ENCODE assay signal across 21 mouse cellular contexts in the genomic region with DNA sequence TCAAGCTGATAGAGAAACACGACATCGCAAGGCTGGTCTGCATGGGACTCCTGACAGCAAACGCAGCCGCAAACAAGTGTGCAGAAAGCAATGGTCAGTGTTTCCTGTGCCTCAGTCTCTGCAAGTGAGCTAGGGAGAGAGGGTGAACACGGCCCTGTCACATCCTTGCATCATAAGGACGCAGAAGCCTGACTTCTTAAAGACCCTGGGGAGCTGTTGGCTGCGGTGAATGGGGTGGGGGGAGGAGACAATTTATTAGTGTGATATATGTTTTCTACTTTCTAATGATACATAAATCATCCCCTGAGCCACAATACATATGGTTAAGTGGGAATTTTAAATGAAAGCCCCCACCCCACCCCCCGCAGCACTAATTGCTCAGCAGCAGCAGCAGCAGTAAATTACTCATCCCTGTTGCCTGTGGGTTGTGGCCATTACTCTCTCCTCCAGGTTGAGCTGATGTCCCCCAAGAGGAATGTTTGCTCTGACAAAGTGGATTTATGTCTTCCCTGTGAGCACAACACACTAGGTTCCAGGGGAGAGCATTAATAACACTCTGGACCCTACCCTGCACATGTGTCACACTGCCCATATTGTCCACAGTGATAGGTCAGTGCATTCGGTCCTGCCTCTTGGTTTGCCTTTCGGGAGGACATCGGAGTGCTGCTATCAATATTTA. TPM values are rescaled to one million over a fixed set of nuclear protein-coding genes. Genes with fewer than 3 reads are reported as not detected.
DNase-seq lines count a peak whose midpoint lies in the region; ATAC-seq lines count a peak whose summit lies in the region.
"Had no signal": no experiment of that assay in that cellular context is flagged by ENCODE, and none has a peak within 500 bp of the region (broad histone marks: within the 10 kb centered on the region; RNA-seq: fewer than 3 reads in every experiment).

No protein-coding gene starts in this region.

- ATAC-seq in hindbrain, embryonic 12.5 days (ENCODE audit: low FRiP score), result peak; percentile 90
- peak; percentile 90 for ATAC-seq in neural tube, embryonic 11.5 days (ENCODE audit: insufficient read depth, low FRiP score, low TSS enrichment)
- ATAC-seq in erythroblast, adult 5-6 weeks (replicated peaks; ENCODE audit: low FRiP score, poor library complexity, severe bottlenecking), result no peak
- ATAC-seq: forebrain, embryonic 16.5 days had no signal

- H3K36me3 ChIP-seq in heart, embryonic 10.5 days, result no peaks in the 10 kb centered on the region
- no peaks in the 10 kb centered on the region for H3K36me3 ChIP-seq in hindbrain, embryonic 12.5 days
- no peaks in the 10 kb centered on the region for H3K36me3 ChIP-seq in neural tube, embryonic 11.5 days (ENCODE audit: control insufficient read depth, insufficient read depth, low read length)
- H3K36me3 ChIP-seq: lung, embryonic 15.5 days; stomach, embryonic 15.5 days had no signal

- H3K4me3 ChIP-seq in heart, embryonic 10.5 days, result no peak overlapping the region
- H3K4me3 ChIP-seq in hindbrain, embryonic 12.5 days, result no peak overlapping the region
- no peak overlapping the region for H3K4me3 ChIP-seq in neural tube, embryonic 11.5 days (ENCODE audit: low read depth, low read length)
- H3K4me3 ChIP-seq: lung, embryonic 15.5 days; stomach, embryonic 15.5 days had no signal

- no peaks in the 10 kb centered on the region for H3K27me3 ChIP-seq in heart, embryonic 10.5 days (ENCODE audit: insufficient read depth, poor library complexity, severe bottlenecking)
- H3K27me3 ChIP-seq in hindbrain, embryonic 12.5 days, result peaks cover 2% of the 10 kb centered on the region; the same call in 1 of the 2 replicates
- H3K27me3 ChIP-seq in neural tube, embryonic 11.5 days (ENCODE audit: control insufficient read depth, insufficient read depth, low read length), result 0 out of 2 replicates have a peak, but pooled peaks cover 3% of the 10 kb centered on the region
- H3K27me3 ChIP-seq: lung, embryonic 15.5 days; stomach, embryonic 15.5 days had no signal

- no peaks in the 10 kb centered on the region for H3K9me3 ChIP-seq in heart, embryonic 10.5 days
- H3K9me3 ChIP-seq in hindbrain, embryonic 12.5 days (replicated peaks), result no peaks in the 10 kb centered on the region
- no peaks in the 10 kb centered on the region for H3K9me3 ChIP-seq in neural tube, embryonic 11.5 days (ENCODE audit: control insufficient read depth, low read length)
- H3K9me3 ChIP-seq: lung, embryonic 15.5 days; stomach, embryonic 15.5 days had no signal

- H3K27ac ChIP-seq in heart, embryonic 10.5 days, result peak overlapping the region; percentile 30; the same call in 1 of the 2 replicates
- peak overlapping the region; percentile 30; the same call in 1 of the 2 replicates for H3K27ac ChIP-seq in hindbrain, embryonic 12.5 days
- 0 out of 2 replicates have a peak overlapping the region, but pooled peaks have one; percentile 34 for H3K27ac ChIP-seq in neural tube, embryonic 11.5 days (ENCODE audit: low read depth, low read length)
- H3K27ac ChIP-seq: lung, embryonic 15.5 days; stomach, embryonic 15.5 days had no signal

- H3K9ac ChIP-seq in hindbrain, embryonic 12.5 days, result no peak overlapping the region
- H3K9ac ChIP-seq in neural tube, embryonic 11.5 days (ENCODE audit: low read length), result no peak overlapping the region
- H3K9ac ChIP-seq: lung, embryonic 15.5 days; stomach, embryonic 15.5 days had no signal

- intact Hi-C loops in heart, postnatal 10 days (cut with DNase I), result no loop called here

- peaks cover 53% of the 10 kb centered on the region for H3K4me1 ChIP-seq in heart, embryonic 10.5 days
- no peaks in the 10 kb centered on the region for H3K4me1 ChIP-seq in hindbrain, embryonic 12.5 days
- peaks cover 9% of the 10 kb centered on the region; the same call in 1 of the 2 replicates for H3K4me1 ChIP-seq in neural tube, embryonic 11.5 days (ENCODE audit: control insufficient read depth, insufficient read depth, low read length)
- H3K4me1 ChIP-seq: lung, embryonic 15.5 days; stomach, embryonic 15.5 days had no signal

- WGBS in heart, embryonic 10.5 days, result 81% methylated on average over 11 of the region's 11 CpGs
- WGBS in hindbrain, embryonic 12.5 days, result 68% methylated on average over 11 of the region's 11 CpGs
- WGBS in neural tube, embryonic 11.5 days, result 46% methylated on average over 11 of the region's 11 CpGs

- H3K4me2 ChIP-seq in hindbrain, embryonic 12.5 days (replicated peaks), result no peak overlapping the region
- H3K4me2 ChIP-seq in neural tube, embryonic 11.5 days (ENCODE audit: low read depth), result no peak overlapping the region
- H3K4me2 ChIP-seq: liver, embryonic 11.5 days; lung, embryonic 15.5 days; stomach, embryonic 15.5 days had no signal

- no peak for DNase-seq in heart, embryonic 10.5 days (ENCODE audit: low spot score)
- no peak for DNase-seq in heart, postnatal 10 days
- DNase-seq in 3T3-L1 (ENCODE audit: low read depth, low spot score), result peak; percentile 27
- peak; percentile 68 for DNase-seq in neural tube, embryonic 11.5 days (ENCODE audit: low spot score)
- DNase-seq in urinary bladder, adult 18-20 months (ENCODE audit: low spot score in 2 of 2), result no peak
- no peak for DNase-seq in right cerebral cortex, postnatal 4 days
- DNase-seq: adrenal gland, adult 2 months; B cell, adult 2 months; cerebellum, adult 11-12 months; cerebellum, postnatal 36 days; heart, adult 11 months; left cerebral cortex, postnatal 4 days; thymus, postnatal 14 days had no signal

RNA-seq across cellular contexts. Expression of a gene that starts 21.8 kb away (rescaled TPM):
- polyA plus RNA-seq in heart, embryonic 10.5 days (2016; fragmentation: Nextera tagmentation; extraction: Ambion mirVana), result 27.0 and 50.0 TPM in 2 replicates
- 1 to 10 TPM; 3.0 TPM for total RNA-seq in heart, postnatal 10 days (2021)
- 1.0 and 1.1 TPM in 2 replicates for polyA plus RNA-seq in hindbrain, embryonic 12.5 days (2016; fragmentation: Nextera tagmentation; extraction: Ambion mirVana)
- 1.4 and 2.4 TPM in 2 replicates for polyA plus RNA-seq in neural tube, embryonic 11.5 days (2014; fragmentation: Nextera tagmentation; extraction: Ambion mirVana)
- not detected in 2 replicates for total RNA-seq in erythroblast, adult 5-6 weeks (2015; ENCODE audit: low replicate concordance)
- not detected in 2 replicates for total RNA-seq in erythroblast, adult 5-6 weeks (2017; ENCODE audit: low replicate concordance)

RNA-seq across cellular contexts. Expression of a gene that starts 49.3 kb away (rescaled TPM):
- polyA plus RNA-seq in heart, embryonic 10.5 days (2016; fragmentation: Nextera tagmentation; extraction: Ambion mirVana), result 0.18 and 0.44 TPM in 2 replicates
- under 1 TPM; 0.29 to 0.72 TPM for total RNA-seq in heart, postnatal 10 days (2021)
- polyA plus RNA-seq in hindbrain, embryonic 12.5 days (2016; fragmentation: Nextera tagmentation; extraction: Ambion mirVana), result 0.35 and 1.1 TPM in 2 replicates
- 0.28 and 0.49 TPM in 2 replicates for polyA plus RNA-seq in neural tube, embryonic 11.5 days (2014; fragmentation: Nextera tagmentation; extraction: Ambion mirVana)
- 0.63 TPM in 1 of 2 replicates, not detected in the other for total RNA-seq in erythroblast, adult 5-6 weeks (2015; ENCODE audit: low replicate concordance)
- total RNA-seq in erythroblast, adult 5-6 weeks (2017; ENCODE audit: low replicate concordance), result not detected in 2 replicates
- total RNA-seq: adrenal gland, adult 2 months; gastrocnemius, adult 18-20 months; layer of hippocampus, postnatal 25 days; left cerebral cortex, postnatal 4 days had no signal
- polyA plus RNA-seq: adrenal gland, adult 2 months; forebrain, embryonic 16.5 days had no signal

Comparison
In these comparisons a context has a peak if more than half of its experiments do, and no peak if none do; other contexts are left out.
1. DNase-seq: peak in 3T3-L1 (single experiment) and neural tube, embryonic 11.5 days (single experiment); none in heart, embryonic 10.5 days (single experiment), heart, postnatal 10 days (0 of 2), urinary bladder, adult 18-20 months (0 of 2) and right cerebral cortex, postnatal 4 days (single experiment).
2. Peak in every context shown above with its lines, with median percentiles within 50 percentile points of each other: H3K27ac ChIP-seq.